Mouse (Mus musculus): ENCODE data around the gene Zfp646.
"Not testable (repeated sequence)": the region's sequence is repeated elsewhere in the genome, so short reads cannot be mapped to it uniquely, and the experiment has no call there.

The Zfp646 gene

GRCm38 (mm10) chr7:127876041-127876466 is at the start of gene Zfp646:
Gene Zfp646, plus strand, starts transcription at chr7:127876221.
- peak; percentile 57 for DNase-seq (ENCODE audit: low spot score)

GRCm38 (mm10) chr7:127835550-127835949 is 40.5 kb upstream of the Zfp646 start:
- no peak for DNase-seq (ENCODE audit: low spot score)

- no peak for DNase-seq (ENCODE audit: low spot score)
Observed at GRCm38 (mm10) chr7:127837473-127837872, 38.5 kb upstream of the Zfp646 start.

- DNase-seq (ENCODE audit: low spot score) = not testable (repeated sequence)
Observed at GRCm38 (mm10) chr7:127837878-127838277, 38.1 kb upstream of the Zfp646 start.

- DNase-seq (ENCODE audit: low spot score) = not testable (repeated sequence)
Observed at GRCm38 (mm10) chr7:127840031-127840430, 36.0 kb upstream of the Zfp646 start.

- peak; percentile 50 for DNase-seq (ENCODE audit: low spot score)
Observed at GRCm38 (mm10) chr7:127840886-127841285, 35.1 kb upstream of the Zfp646 start.

GRCm38 (mm10) chr7:127841340-127842000 is 34.6 kb upstream of the Zfp646 start:
- DNase-seq (ENCODE audit: low spot score) = peak; percentile 83

GRCm38 (mm10) chr7:127842001-127842718 is 33.9 kb upstream of the Zfp646 start:
- DNase-seq (ENCODE audit: low spot score) = peak; percentile 56

- no peak for DNase-seq (ENCODE audit: low spot score)
Observed at GRCm38 (mm10) chr7:127849973-127850875, 25.8 kb upstream of the Zfp646 start.

GRCm38 (mm10) chr7:127850906-127851305 is 25.1 kb upstream of the Zfp646 start:
- no peak for DNase-seq (ENCODE audit: low spot score)

- no peak for DNase-seq (ENCODE audit: low spot score)
Observed at GRCm38 (mm10) chr7:127858258-127858657, 17.8 kb upstream of the Zfp646 start.

GRCm38 (mm10) chr7:127866434-127866833 is 9.6 kb upstream of the Zfp646 start:
- no peak for DNase-seq (ENCODE audit: low spot score)

- DNase-seq (ENCODE audit: low spot score) = no peak
Observed at GRCm38 (mm10) chr7:127867641-127868040, 8.4 kb upstream of the Zfp646 start.

GRCm38 (mm10) chr7:127869149-127869810 is 6.7 kb upstream of the Zfp646 start:
- no peak for DNase-seq (ENCODE audit: low spot score)

- no peak for DNase-seq (ENCODE audit: low spot score)
Observed at GRCm38 (mm10) chr7:127870136-127870821, 5.7 kb upstream of the Zfp646 start.

- DNase-seq (ENCODE audit: low spot score) = no peak
Observed at GRCm38 (mm10) chr7:127874812-127875626, 1.0 kb upstream of the Zfp646 start.

GRCm38 (mm10) chr7:127875627-127876001 is 407 bp upstream of the Zfp646 start:
- peak; percentile 82 for DNase-seq (ENCODE audit: low spot score)

GRCm38 (mm10) chr7:127876467-127877348 is 687 bp downstream of the Zfp646 start, which contains the start of gene Zfp668:
Gene Zfp668, minus strand, starts transcription at chr7:127876828.
- peak; percentile 86 for DNase-seq (ENCODE audit: low spot score)

GRCm38 (mm10) chr7:127879301-127879700 is 3.3 kb downstream of the Zfp646 start:
- no peak for DNase-seq (ENCODE audit: low spot score)

All from ovary, postnatal 14 days (tissue).